Mouse (Mus musculus) mesoderm, embryonic 11.5 days (tissue): ENCODE measurements around the gene Psg21.
"Not testable (repeated sequence)": the region's sequence is repeated elsewhere in the genome, so short reads cannot be mapped to it uniquely, and the experiment has no call there.

Experiments
- DNase-seq: peaks from one replicate; pipeline ENCODE4 v3.0.0-alpha.2; 2012; ENCODE audit warnings: low read depth, low spot score

Gene Psg21

DNA sequence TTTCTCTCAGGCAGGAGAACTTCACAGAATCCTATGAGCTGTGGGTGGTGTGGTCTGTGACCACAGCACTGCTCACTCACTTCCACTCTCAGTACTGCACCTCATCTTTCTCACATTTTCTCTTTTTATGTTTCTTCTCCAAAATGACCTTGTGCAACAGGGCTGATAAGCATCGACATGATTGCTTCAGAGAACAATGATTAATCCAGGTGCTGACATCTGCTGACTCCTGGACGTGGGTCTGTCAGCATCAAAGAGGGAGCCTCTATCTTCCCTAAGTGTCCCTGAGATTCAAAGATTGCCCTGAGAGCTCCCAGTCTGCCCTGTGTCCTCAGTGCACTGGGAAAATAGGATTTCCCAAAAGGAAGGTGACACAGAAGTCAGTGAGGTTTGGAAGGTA lies at the start of gene Psg21:
Gene Psg21 (minus strand): TSS at position 101 of the 400 bp plus-strand sequence.
- DNase-seq = not testable (repeated sequence)

- DNase-seq = no peak
Observed at GRCm38 (mm10) chr7:18686085-18686484, 29.6 kb upstream of the Psg21 start, which contains the start of gene Psg20. Gene Psg20, minus strand, starts transcription at chr7:18686185.

DNA sequence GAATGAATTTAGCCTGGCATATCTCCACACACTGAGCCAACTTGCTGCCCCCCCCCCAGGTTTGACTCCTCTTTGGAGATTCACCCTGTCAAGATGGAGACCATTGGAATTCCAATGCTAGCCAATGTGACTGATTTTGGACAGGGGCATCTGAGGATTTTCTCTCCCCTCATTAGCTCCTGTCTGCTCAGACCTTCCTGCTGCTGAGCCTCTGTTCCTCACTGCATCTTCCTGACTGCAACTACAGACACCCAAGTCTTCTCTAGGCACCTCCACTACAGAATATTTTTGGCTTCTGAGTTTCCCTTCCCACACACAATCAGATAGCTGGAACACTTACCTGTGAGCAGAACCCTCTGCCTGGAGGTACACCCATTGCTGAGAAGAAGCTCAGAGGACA lies 29.1 kb upstream of the Psg21 start:
- DNase-seq = no peak

GRCm38 (mm10) chr7:18679772-18680171 lies 23.2 kb upstream of the Psg21 start:
- DNase-seq = peak; percentile 45

DNA sequence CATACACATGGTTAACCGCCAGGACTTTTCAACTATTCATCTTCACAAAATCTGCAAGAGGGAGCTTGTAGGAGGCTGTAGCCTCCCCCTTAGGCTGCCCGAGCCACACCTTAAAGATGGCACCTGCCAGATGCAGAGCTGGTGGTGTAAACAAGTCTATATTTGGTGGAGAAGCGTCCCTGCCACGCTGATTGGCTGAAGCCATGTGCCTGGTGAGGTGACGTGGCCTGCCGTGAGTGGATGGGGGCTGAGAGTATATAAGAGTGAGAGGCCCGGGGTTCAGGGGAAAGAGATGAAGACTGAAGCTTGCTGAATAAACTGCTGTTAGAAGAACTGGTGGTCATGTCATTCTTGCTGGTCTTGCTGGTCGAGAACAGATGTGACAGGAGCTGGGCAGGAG lies 29.6 kb downstream of the Psg21 start:
- DNase-seq = not testable (repeated sequence)

GRCm38 (mm10) chr7:18616401-18616800 lies 40.1 kb downstream of the Psg21 start, which contains the start of gene Psg23:
Gene Psg23, minus strand, starts transcription at chr7:18616501.
- DNase-seq = not testable (repeated sequence)
